Mouse (Mus musculus): ENCODE data around the gene Col19a1.

Col19a1 gene

DNA sequence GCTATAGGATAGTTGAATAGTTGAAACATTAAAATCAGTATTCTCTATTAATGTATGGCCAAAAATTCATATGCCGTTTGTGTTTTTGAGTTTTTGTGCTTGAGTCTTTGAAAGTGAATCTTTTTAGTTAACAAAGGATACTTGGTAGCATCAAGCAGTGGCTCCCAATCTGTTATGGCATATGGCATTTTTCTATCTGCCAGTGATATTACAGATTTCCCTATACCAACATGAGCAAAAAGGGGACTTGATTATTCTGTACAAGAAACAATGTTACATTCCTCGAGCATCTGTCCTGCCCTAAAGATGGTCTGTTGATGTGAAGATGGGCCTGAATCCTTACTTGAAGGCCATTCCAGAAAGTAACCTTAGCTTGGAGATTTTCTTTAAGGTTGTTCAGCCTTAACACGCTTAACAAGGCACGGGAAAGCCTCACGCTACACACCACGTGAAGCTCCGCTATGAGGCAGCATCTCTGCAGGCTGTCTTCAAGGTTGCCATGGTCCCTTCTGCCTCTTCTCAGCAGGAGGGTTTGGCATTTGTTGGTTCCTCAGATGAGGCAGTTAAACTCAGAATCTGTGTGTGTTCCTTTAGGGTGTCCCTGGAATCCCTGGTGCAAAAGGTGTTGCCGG is 364.2 kb downstream of the Col19a1 start:
- DNase-seq: no peak

GRCm38 (mm10) chr1:24222231-24222630 is 365.0 kb downstream of the Col19a1 start:
- no peak for DNase-seq

DNA sequence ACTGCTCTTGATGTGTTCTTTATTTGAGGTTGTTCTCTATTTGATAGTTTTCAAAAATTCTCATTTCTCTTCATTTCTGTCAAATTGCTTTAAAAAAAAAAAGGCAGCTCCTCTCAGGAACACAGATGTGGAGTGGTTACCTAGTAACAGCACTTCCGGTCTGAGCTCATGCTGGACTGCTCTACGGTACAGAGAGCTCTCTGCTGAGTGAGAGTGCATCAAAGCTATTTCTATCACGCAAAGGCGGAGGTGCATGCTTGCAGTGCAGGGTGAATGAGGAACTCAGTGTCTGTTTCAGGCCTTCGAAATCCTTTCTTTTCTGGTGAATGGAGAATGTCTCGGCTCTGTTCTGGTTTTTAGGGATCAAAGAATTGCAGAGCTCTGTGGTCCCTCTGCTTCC is 368.2 kb downstream of the Col19a1 start:
- DNase-seq: no peak

All from lung, postnatal 10 days (tissue).